ENCODE assay signal across 17 mouse cellular contexts in the genomic region with DNA sequence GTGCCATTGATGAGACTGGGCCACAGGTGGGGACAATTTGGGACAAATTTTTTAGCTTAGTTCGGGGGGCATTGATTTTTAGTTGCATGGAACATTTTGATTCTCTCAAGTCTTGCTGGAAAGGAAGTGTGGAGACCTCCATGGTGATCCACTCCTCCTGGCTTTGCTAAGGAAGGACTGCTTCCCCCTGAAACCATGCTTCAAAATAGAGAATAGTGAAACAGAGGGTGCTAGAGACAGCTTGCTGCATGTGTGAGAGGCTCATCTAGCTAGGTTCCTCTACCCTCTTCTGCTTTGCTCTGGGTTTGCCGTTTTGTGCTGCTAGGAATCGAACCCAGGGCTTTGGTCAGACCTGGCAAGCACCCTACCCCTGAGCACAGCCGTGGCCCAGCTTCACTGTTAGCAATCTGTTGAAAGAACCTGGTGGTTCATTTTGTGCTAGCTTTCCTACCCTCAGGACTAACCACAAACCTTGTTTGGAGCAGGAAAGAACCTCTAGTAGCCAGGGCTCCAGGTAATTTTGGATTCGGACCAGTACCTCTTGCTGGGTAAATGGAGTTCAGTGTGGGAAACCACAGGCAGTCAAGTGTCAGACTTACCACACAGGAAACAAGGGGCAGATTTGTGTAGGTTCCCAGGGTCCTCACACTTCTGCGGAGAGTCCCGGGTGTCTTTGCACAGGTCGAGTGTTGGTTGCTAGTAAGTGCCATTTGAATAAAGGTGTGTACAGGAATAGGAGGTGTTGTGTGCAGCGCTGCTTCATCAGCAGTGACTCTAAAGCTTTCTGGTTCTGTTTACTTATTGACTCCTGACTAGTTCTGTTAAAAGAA. TPM values are rescaled to one million over a fixed set of nuclear protein-coding genes. Genes with fewer than 3 reads are reported as not detected.
A peak's percentile ranks its signal among the peaks of the same experiment; 100 is the strongest.
DNase-seq lines count a peak whose midpoint lies in the region; ATAC-seq and TF ChIP-seq lines count a peak whose summit lies in the region.
"Had no signal": no experiment of that assay in that cellular context is flagged by ENCODE, and none has a peak within 500 bp of the region (broad histone marks: within the 10 kb centered on the region; RNA-seq: fewer than 3 reads in every experiment).

No protein-coding gene starts in this region.

- H3K9ac ChIP-seq in lung, postnatal 0 days (replicated peaks; ENCODE audit: low read depth) = no peak overlapping the region
- H3K9ac ChIP-seq in forebrain, embryonic 16.5 days (replicated peaks; ENCODE audit: low read depth, low read length) = no peak overlapping the region
- H3K9ac ChIP-seq: embryonic facial prominence, embryonic 12.5 days; limb, embryonic 15.5 days; lung, embryonic 15.5 days; midbrain, embryonic 12.5 days had no signal

- no peak overlapping the region for H3K4me2 ChIP-seq in lung, postnatal 0 days (replicated peaks; ENCODE audit: low read depth, low read length)
- H3K4me2 ChIP-seq in forebrain, embryonic 16.5 days (ENCODE audit: low read length) = no peak overlapping the region
- H3K4me2 ChIP-seq: embryonic facial prominence, embryonic 12.5 days; limb, embryonic 15.5 days; lung, embryonic 15.5 days; midbrain, embryonic 12.5 days had no signal

- DNase-seq in lung, postnatal 0 days (ENCODE audit: low spot score) = no peak
- DNase-seq in lung, adult 2 months = no peak
- peak; percentile 47 for DNase-seq in naive thymus-derived CD4-positive, alpha-beta T cell, adult 2 months (ENCODE audit: low read depth)
- no peak for DNase-seq in ovary, postnatal 36 days (ENCODE audit: low spot score)
- DNase-seq: cerebellum, adult 11 months; heart, postnatal 14 days; kidney, adult 2 months; kidney, postnatal 4 days had no signal

- TF ChIP-seq POLR2A in lung, adult 2 months (IDR thresholded peaks at IDR 0.05; ENCODE audit: borderline replicate concordance, extremely low read depth, low read depth, low read length) = no peak

- 72% methylated on average over 9 of the region's 9 CpGs for WGBS in lung, postnatal 0 days
- WGBS in lung, adult 2 months = 56% methylated on average over 9 of the region's 9 CpGs
- 90% methylated on average over 9 of the region's 9 CpGs for WGBS in forebrain, embryonic 16.5 days

- no peaks in the 10 kb centered on the region for H3K9me3 ChIP-seq in lung, postnatal 0 days (ENCODE audit: low read length)
- no peaks in the 10 kb centered on the region for H3K9me3 ChIP-seq in forebrain, embryonic 16.5 days (ENCODE audit: control insufficient read depth, low read length)
- H3K9me3 ChIP-seq: embryonic facial prominence, embryonic 12.5 days; limb, embryonic 15.5 days; lung, embryonic 15.5 days; midbrain, embryonic 12.5 days had no signal

- TF ChIP-seq EP300 in lung, postnatal 0 days (IDR thresholded peaks at IDR 0.05) = no peak

- H3K27me3 ChIP-seq in lung, postnatal 0 days (replicated peaks; ENCODE audit: insufficient read depth, low read length) = no peaks in the 10 kb centered on the region
- H3K27me3 ChIP-seq in forebrain, embryonic 16.5 days (replicated peaks; ENCODE audit: control insufficient read depth, insufficient read depth, low read length) = no peaks in the 10 kb centered on the region
- H3K27me3 ChIP-seq: CH12.LX; embryonic facial prominence, embryonic 12.5 days; limb, embryonic 15.5 days; lung, embryonic 15.5 days; midbrain, embryonic 12.5 days had no signal

- H3K4me1 ChIP-seq in lung, postnatal 0 days (ENCODE audit: insufficient read depth, low read depth, low read length) = peaks cover 15% of the 10 kb centered on the region; the same call in 1 of the 2 replicates
- peaks cover 32% of the 10 kb centered on the region for H3K4me1 ChIP-seq in lung, adult 2 months (ENCODE audit: control insufficient read depth, insufficient read depth, low read length)
- peaks cover 59% of the 10 kb centered on the region for H3K4me1 ChIP-seq in brown adipose tissue, adult 24 weeks (ENCODE audit: control insufficient read depth, insufficient read depth, insufficient read length, low read length)
- peaks cover 2% of the 10 kb centered on the region; the same call in 1 of the 2 replicates for H3K4me1 ChIP-seq in forebrain, embryonic 16.5 days (replicated peaks; ENCODE audit: control insufficient read depth, insufficient read depth, low read length)
- H3K4me1 ChIP-seq: embryonic facial prominence, embryonic 12.5 days had no signal

- H3K36me3 ChIP-seq in lung, postnatal 0 days (ENCODE audit: insufficient read depth, low read length) = peaks cover 4% of the 10 kb centered on the region; the same call in 1 of the 2 replicates
- no peaks in the 10 kb centered on the region for H3K36me3 ChIP-seq in forebrain, embryonic 16.5 days (ENCODE audit: control insufficient read depth, insufficient read depth)
- H3K36me3 ChIP-seq: midbrain, embryonic 12.5 days had no signal

- no peak for TF ChIP-seq CTCF in lung, postnatal 0 days (IDR thresholded peaks at IDR 0.05)
- TF ChIP-seq CTCF in lung, adult 2 months (IDR thresholded peaks at IDR 0.05; ENCODE audit: insufficient read depth, low read length) = no peak

- no peak overlapping the region for H3K4me3 ChIP-seq in lung, postnatal 0 days (ENCODE audit: low read depth, low read length)
- H3K4me3 ChIP-seq in lung, adult 2 months (replicated peaks; ENCODE audit: extremely low read depth, low read depth, low read length) = no peak overlapping the region
- no peak overlapping the region for H3K4me3 ChIP-seq in brown adipose tissue, adult 24 weeks (ENCODE audit: insufficient read depth, low read depth, low read length)
- no peak overlapping the region for H3K4me3 ChIP-seq in forebrain, embryonic 16.5 days (replicated peaks; ENCODE audit: low read length)
- H3K4me3 ChIP-seq: embryonic facial prominence, embryonic 12.5 days; limb, embryonic 15.5 days; lung, embryonic 15.5 days; midbrain, embryonic 12.5 days had no signal

- 0 out of 2 replicates have a peak overlapping the region, but pooled peaks have one; percentile 23 for H3K27ac ChIP-seq in lung, postnatal 0 days (ENCODE audit: low read length)
- H3K27ac ChIP-seq in brown adipose tissue, adult 24 weeks (replicated peaks; ENCODE audit: low read depth, low read length) = peak overlapping the region; percentile 38
- H3K27ac ChIP-seq in forebrain, embryonic 16.5 days (ENCODE audit: low read length) = no peak overlapping the region
- H3K27ac ChIP-seq: embryonic facial prominence, embryonic 12.5 days; limb, embryonic 15.5 days; lung, embryonic 15.5 days; midbrain, embryonic 12.5 days had no signal

- ATAC-seq in lung, postnatal 0 days = no peak
- ATAC-seq in CD4-positive, CD25-positive, alpha-beta regulatory T cell, adult 4 months = peak; percentile 81
- no peak for ATAC-seq in forebrain, embryonic 16.5 days
- ATAC-seq: hindbrain, embryonic 16.5 days had no signal

RNA-seq across cellular contexts. Expression of a gene that starts 33.1 kb away (rescaled TPM):
- 93.6 and 100 TPM in 2 replicates for polyA plus RNA-seq in lung, postnatal 0 days (2015; fragmentation: Nextera tagmentation; extraction: Ambion mirVana)
- polyA plus RNA-seq in lung, adult 2 months (2012; rRNA removed) = 107 and 129 TPM in 2 replicates
- 10 to 100 TPM; 21.8 to 29.7 TPM for polyA plus RNA-seq in CD4-positive, CD25-positive, alpha-beta regulatory T cell, adult 4 months (2017; shearing (Covaris generic))
- 78.1 and 111 TPM in 2 replicates for polyA plus RNA-seq in brown adipose tissue, adult 24 weeks (2012; ENCODE audit: insufficient read depth, insufficient read length, missing spikeins)
- 73.4 and 85.3 TPM in 2 replicates for polyA plus RNA-seq in forebrain, embryonic 16.5 days (2015; fragmentation: Nextera tagmentation; extraction: Ambion mirVana)
